Mouse (Mus musculus): Measurements from ENCODE around the gene Tubal3.
"Not testable (repeated sequence)": the region's sequence is repeated elsewhere in the genome, so short reads cannot be mapped to it uniquely, and the experiment has no call there.

The Tubal3 gene

DNA sequence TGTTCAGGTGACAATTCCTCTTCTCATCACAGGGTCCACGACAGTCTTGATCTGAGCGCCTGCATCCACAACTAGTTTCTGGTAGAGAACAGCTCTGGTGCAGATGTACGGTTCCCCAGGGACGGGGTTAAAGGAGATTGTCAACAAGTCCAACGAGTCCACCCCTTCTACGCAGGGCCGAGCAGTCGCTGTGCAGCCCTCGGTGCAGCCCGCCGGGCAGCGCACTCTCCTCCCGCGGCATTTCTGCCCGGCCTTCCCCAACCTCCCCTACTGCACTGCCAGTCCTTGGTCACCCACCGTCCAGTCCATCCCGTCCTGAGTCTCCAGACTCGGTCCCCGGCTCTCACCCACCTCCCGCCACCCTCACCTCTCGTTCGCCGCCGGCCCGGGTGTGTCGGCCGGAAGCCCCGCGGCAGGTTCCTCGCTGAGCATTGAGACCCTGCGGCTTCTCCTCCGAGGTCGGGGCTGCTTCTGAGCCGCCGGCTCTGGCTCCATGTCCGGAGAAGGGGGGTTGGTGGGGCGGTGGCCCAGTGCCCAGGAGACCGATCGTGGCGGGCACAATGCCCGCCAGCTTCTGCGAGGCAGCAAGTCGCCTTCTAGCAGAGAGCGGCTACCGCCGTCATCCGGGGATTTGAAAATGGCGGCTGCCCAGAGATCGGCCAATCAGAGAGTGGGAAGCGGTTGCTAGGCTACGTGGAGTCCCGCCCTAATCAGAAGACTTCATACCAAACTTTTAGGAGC is at the start of gene Tubal3, which contains the start of gene Net1:
Gene Tubal3, plus strand, starts transcription at position 704 of the 741 bp plus-strand sequence.
Gene Net1, minus strand, starts transcription at position 650 of the 741 bp plus-strand sequence.
- peak; percentile 95 for DNase-seq

DNA sequence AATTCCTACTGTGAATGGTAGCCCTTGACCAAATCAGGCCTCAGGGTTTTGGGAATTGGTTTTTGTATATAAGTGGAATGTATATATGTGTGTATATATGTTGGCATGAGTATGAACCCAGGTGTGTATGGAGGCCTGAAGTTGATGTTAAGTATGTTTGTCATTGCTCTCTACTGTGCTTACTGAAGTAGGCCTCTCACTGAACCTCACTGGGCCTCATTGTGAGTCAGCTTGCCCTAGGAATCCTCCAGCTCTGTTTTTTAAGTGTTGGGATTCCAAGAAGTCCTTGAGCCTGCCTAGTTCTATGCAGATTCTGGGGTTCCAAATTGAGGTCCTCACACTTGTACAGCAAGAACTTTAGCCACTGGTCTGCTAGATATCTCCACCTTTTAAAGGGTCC is 48.2 kb upstream of the Tubal3 start:
- DNase-seq: no peak

DNA sequence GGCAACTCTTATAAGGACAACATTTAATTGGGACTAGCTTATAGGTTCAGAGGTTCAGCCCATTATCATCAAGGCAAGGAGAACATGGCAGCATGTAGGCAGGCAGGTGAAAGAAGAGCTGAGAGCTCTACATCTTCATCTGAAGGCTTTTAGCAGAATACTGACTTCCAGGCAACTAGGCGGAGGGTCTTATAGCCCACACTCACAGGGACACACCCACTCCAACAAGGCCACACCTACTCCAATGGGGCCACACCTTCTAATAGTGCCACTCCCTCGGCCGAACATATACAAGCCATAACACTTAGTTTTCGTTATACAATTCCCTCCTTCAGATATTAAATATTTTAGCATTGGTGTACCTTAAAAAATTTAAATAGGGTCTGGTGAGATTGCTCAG is 45.2 kb upstream of the Tubal3 start:
- no peak for DNase-seq

DNA sequence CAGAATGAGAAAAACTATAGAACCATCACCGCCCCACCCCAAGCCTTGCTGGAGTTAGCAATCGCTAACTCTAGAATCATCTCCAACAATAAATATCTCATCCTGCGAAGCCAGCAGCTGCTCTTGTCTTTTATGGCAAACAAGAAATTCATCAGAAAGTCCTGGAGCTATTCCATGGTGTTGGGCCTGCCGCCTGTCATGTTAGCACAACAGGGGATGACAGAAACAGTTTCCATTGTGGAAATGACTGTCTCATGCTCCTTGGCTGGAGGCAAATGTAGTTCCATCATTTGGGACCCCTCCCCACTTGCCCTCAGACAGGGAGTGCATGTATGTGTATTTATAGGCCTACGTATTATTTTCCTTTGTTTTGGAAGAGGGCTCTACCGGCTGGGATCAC is 41.6 kb upstream of the Tubal3 start:
- peak; percentile 14 for DNase-seq

DNA sequence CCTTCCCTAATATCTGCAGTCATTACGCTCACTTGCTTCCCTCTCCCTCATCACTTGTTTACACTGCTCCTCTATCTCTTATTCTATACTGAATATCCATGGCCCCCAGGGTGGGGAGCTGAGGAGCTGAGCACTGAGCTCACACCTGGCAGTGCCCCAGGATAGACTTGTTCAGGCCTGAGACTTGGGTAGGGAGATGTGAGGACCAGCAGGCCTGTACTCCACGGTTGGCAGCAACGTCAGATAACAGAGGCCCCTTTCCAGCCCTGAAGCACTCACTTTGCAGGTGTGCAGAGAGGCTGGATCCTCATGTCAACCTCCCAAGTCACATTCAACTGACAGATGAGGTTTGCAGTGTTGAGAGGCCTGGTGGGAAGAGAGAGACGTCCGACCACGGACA is 40.9 kb upstream of the Tubal3 start:
- DNase-seq: no peak

DNA sequence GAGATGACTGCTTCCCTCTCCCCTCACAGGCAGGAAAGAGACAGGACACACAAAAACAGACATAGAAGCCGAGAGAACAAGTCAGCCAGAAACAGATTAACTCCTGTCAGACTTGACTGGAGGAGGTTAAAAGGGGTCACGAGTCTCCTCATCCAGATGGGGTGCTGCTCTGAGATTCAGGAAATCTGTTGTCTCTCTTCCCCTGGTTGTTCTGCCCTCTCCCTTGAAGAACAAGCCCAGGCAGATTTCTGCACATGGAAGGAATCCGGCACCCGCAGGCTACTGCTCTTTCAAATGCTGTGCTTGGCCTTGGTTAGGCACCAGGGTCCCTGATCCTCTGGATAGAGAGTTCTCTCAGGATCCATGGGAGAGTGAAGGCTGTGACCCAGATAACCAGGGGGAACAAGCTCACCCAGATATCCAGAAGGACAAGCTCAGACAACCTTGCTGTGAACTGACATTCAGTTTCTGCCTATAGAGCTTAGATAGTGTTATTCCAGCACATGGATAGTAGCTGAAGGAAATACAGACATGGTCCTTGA is 40.3 kb upstream of the Tubal3 start:
- DNase-seq: peak; percentile 52

DNA sequence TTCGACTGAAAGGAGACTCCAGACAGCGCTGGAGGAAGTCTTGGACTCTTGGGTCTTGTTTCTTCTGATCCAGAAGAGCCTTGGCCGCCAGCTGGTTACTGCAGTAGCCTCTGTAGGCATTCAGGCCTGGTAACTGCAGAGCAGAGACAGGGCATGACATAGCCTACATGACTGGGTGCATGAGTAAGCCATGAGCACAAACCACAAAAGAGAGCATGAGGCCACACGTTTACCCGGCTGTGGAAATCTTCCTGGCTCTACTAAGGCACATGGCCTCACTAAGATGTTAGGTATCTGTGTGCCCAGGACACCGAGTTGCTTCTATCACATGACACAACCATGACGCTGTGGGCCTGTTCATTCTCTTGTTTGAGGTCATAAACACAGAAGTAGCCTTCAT is 31.4 kb upstream of the Tubal3 start:
- no peak for DNase-seq

DNA sequence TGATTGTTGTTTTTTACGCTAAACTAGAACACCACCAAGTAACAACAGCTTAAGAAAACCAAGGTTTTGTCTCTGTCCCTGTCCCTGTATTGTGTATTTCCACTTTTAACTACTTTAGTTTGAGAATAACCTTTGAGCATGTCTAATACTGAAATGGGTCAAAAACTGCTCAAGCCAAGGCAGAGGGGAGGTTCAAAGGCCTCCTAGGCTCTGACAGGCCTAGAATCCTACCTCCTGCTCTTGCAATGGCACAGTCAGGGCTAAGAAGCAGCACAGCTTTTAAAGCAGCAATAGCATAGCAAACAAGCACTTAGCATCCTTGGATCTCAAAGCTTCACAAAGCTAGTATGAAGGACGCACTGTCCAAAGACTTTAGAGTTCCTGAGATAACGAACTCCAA is 29.0 kb upstream of the Tubal3 start:
- no peak for DNase-seq

DNA sequence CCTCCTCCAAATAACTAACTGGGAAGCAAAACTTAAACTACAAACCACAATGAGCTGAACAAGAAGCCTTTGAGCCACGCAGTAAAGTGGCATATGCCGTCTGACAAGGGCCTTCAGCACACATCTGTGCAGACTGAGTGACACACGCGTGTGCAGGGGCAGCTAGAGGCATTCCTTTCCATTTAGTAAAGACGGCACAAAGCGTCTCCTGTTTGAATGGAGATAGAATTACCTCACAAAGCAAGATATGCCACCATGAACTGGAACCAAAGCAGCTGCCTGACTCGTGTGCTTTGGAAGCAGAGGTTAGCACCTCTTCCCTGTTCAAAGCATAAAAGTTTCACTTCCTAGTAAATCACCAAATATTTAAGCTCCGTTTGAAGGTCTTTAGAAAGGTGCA is 28.0 kb upstream of the Tubal3 start:
- no peak for DNase-seq

DNA sequence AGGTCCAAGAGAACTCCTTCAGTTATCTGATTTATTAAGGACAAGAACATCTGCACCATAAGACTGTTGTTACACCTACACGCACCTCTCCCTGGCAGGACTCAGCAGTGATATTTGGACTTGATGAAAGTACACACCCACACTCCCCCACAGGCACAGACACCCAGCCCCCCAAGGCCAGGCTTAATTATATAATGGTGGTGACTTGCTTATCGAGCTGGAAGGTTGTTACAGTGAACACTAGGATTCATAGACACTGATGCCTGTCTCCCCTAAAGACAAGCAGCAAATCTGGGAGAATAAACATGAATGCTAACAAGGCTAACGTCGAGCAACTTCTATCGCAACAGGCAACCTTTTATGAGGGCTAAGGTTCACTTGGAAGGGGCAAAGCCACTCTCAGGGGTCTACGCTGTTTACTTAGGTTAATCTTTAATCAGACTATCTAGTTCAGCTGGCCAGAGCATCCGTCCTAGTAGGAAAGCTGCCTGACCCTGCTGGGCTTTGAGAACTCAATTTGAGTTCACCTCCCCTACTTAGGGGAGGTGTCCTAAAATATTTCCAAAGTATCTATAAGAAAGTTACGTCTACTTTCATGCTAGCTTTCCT is 26.5 kb upstream of the Tubal3 start:
- DNase-seq: no peak

DNA sequence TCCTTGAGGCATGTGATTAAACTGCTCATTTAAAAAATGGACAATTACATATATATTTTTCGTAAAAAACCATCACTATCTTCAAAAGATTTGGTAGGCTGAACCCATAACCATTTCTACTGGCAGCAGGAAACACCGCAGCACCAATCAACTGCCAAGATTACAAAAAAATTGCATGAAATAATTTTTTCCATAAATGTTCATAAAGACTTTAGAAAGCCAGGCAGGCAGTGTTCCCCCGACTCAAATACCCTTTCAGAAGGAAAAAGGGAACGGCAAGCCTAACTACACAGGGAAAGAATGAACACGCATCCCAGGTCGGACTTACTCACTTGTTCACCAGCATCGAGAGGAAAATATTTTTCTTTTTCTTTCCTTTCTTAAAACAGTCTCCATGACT is 25.5 kb upstream of the Tubal3 start:
- DNase-seq: no peak

DNA sequence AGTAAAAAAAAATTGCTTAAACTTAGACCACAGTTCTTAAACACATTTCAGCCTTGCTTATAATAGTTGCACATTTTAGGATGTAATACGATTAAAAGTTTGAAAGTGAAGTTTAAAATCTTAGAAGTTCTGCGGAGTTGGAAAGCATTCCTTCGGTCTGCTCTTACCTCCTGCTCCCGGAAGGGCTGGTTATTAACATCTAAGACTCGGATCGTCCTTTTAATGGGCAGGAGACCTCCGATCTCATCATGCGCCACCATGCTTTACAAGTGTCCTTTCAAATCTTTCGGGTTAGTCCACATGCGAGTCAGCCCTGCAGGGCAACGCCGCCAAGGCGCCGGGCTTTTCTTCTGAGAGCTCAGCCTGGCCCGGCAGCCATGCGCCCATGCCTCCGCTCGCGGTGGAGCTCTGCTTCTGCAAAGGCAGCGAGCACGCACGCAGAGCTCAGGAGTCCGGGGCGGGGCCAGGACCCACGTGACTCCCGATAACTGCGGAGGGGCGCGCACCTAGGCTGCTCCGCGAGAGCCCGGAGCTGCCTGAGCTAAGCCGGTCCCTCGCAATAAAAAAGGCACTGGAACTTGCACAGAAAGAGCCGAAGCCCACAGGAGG is 24.8 kb upstream of the Tubal3 start:
- peak; percentile 87 for DNase-seq

DNA sequence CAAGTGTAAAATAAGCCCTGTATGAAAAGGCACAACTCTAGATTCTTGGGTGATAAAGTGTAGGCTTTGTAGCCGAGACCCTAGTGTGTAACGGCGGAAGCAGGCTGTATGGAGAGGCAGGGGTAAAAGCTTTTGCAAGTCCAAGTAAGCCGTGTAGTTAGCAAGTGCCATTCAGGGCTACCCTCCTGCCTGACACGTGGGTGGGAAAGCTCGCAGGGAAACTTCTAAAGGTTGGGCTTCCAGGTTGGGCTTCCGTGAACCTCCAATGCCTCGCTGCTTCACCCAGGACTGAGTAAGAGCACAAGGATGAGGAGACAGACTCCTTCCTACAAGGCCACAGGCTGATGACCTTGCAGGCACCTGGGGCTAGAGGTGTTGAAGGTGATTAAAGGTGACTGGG is 23.5 kb upstream of the Tubal3 start:
- DNase-seq: no peak

DNA sequence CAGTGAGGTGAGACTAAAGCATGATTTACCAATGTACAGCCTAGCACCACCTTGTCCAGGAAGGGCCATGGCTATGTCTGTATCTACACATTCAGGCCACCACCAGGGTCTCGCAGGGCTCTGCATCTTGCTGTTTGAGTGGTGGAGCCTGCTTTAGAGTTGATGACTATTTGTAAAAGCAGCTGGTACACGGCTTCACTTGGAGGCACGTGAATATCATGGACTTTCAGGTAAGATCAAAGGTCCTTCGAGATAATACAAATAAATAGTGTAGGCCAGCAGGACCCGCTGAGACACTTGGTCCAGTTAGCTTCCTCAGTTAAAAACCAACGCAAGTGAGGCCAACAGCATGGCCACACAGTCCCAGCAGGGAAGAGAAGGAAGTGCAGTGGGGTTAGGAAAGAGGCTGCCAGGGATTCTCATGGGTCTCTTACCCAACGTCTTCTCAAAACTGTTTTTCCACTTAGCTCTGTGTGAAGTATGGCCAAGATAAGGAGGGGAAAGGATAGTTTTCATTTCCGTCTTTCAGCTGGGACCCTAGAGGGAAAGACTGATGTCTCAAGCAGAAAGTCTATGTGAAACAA is 22.6 kb upstream of the Tubal3 start:
- DNase-seq: no peak

DNA sequence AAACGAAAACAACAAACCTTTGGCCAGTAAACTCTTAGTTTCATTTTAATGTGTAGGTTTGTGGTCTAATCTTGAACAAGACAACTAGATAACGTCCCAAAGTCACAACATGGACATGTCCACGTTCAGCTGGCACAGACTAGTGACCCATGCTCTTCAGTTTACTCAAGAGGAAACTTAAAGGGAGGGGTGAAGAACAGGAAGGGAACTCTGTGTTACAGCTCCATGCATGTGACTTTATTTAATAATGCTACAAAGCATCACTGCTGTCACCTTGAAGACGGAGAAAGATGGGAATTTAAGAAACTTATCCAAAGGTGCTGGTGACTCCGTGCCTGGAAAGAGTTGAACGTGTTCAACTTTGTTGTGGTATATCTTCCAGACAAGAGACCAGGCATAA is 22.0 kb upstream of the Tubal3 start:
- no peak for DNase-seq

DNA sequence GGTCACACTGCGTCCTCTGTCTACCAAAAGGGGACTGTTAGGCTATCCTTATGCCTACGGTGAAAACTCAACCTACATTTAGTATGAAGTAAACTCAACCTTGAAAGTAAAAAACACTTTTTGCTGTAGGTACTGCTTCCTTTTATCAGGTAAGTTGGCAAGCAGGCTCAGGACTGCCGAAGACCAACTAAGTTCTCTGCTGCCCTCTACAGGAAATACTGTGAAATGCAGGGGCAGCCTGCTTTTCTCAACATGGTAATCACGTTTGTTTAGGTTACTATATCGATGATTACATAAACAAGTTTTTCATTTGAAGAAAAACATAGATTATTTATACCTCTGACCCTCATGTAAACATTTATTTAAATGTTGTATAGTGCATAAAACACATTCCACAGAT is 21.2 kb upstream of the Tubal3 start:
- DNase-seq: peak; percentile 79

DNA sequence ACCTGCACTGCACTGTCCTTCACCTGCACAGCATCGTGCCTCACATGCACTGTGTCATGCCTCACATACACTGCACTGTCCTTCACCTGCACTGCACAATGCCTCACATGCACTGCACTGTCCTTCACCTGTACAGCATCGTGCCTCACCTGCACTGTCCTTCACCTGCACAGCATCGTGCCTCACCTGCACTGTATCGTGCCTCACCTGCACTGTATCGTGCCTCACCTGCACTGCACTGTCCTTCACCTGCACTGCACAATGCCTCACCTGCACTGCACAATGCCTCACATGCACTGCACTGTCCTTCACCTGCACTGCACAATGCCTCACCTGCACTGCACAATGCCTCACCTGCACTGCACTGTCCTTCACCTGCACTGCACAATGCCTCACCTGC is 19.9 kb upstream of the Tubal3 start:
- DNase-seq: not testable (repeated sequence)

DNA sequence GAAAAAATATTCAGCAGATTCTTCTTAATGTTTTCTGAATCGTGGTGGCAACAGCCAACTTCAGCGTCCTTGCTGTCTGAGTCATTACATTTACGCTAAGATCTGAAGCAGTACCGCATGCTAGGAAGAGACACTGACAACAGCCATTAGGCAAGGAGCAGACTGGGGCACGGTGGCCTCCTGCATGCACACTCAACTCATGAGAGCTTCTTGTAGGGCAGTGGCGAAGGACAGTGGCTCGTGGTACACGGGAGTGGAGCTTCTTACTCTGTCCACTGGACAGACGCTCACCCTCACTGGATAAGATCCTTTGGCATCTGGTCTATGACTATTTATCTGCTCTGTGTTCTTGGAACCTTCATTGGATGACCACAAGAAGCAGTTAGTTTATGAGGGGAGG is 18.8 kb upstream of the Tubal3 start:
- no peak for DNase-seq

DNA sequence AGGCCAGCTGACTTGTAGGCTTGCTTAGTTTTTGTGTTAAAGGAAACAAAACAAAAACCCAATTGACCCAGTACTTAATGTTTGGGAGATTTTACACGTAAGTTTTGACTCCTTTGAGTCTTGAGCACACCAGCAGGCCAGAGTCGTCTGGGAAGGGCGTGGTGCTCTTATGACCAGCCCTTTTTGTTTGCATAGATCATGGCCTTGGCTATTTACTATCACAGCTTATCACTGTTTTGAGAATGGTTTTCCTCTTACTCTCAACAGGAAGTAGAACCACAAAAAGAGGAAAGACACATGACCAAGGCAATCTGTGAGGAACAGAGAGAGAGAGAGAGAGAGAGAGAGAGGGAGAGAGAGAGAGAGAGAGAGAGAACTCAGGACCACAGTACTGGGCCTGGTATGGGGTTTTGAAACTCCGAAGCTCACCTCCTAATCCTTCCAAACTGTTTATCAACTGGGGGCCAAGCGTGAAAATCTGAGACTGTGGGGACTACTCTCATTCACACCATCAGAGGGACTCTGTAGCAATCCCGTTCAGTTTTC is 10.8 kb upstream of the Tubal3 start:
- no peak for DNase-seq

DNA sequence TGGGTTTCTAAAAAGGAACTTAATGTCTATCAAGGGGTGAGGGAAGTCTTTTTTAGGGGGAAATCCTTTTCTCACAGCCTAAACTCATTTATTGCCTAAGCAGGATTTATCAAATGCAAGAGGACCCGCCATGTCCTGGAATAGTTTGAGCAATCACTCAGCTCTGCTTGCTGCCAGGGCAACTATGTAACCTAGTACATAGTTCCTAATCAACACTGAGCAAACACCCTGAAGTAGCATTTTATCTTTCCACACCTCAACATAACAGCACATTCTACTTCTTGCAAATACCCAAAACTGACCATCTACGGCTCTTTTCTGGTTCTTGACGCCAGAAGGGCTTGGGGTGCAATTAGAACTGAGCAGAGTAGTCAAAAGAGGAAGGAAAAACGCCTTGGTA is 9.8 kb upstream of the Tubal3 start:
- no peak for DNase-seq

DNA sequence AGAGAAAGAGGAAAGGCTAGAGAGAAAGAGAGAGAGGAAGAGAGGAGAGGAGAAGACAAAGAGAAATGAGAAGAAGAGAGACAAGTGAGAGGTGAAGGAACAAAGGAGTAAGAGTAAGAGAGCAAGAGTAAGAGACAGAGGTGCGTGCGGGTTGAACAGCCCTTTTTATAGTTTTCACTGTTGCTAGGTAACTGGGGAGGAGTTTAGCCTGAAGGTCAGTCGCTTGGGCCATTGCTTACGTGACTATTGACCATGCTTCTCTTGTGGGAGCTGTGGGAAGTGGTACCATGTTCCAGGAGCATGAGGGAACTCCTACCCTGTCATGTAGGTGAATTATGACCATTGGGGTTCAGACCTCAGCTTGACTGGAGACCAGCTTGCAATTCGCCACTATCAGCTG is 7.7 kb upstream of the Tubal3 start:
- no peak for DNase-seq

DNA sequence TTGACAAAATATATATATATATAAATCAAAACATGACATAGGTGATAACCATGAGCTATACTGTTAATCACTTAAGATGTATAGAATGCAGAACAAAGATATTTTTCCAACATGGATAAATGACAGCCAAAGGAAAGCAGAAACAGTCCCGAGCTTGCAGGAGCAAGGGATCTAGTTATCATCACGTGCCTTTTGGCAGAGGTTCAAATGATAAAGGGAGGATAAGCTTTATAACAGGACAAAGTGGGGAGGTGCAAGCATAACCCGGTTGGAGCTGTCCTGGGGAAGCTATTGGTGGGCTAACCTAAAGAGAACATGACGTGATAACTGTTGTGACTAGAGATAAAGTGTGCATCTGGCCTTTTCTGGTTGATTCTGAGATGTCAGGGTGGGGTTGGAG is 4.6 kb upstream of the Tubal3 start:
- no peak for DNase-seq

DNA sequence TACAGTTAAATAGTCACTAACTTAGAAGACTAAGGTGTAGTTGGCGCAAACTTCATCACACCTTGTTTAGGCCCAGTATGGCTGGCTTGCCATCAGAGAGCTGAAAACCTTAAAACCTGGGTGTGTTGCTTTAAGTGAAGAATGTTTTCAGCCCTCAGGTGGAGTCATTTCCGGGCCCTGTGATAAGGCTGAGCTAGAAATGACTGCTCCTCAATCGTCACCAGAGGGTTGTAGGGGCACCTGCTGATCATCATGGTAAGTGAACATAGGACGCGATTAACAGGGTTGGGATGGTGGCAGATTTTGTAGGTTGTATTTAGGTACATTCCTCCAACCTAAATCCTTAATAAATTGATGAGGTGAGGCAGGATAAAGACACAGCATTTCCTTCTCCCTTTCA is 6.4 kb downstream of the Tubal3 start:
- no peak for DNase-seq

DNA sequence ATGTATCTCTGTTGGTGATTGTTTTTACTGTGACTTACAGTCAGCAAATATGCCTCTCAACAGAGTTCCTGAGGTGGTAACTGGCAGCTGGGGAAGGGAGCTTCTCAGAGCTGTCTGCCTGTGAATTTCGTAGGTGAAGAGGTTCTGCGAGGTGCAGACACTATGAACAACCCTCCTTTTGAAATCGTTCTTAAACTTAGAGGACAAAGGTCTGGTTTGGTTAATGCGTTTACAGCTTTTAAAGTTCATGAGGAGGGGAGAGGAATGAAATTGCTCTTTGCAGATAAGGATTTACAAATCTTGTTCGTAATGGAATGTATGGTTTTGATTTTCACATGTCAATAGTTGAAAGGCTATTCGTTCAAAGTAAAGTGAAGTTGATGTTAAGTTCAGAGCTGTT is 7.6 kb downstream of the Tubal3 start:
- DNase-seq: no peak
